Mouse (Mus musculus): ENCODE results near the gene Cdkal1.
A peak's percentile ranks its signal among the peaks of the same experiment; 100 is the strongest.

The Cdkal1 gene

DNA sequence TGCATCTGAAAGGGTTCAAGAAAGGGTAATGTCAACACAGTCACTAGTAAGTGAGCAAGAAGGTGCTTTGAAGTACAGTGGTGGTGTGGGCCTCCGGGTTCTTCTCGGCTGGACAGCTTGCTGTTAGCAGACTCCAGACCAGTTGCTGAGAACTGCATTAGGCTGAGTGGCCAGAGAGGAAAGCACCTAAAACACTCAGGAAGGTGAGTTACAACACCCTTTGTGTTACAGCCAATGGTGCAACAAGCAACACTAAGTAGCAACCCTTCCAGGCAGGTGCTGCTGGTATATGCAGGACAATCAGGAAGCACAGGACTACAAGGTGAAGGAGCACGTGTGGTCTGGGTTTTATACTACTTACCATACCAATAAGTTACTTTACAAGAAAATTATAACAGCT lies 90.2 kb downstream of the Cdkal1 start:
- peak; percentile 34 for DNase-seq (ENCODE audit: low spot score)

DNA sequence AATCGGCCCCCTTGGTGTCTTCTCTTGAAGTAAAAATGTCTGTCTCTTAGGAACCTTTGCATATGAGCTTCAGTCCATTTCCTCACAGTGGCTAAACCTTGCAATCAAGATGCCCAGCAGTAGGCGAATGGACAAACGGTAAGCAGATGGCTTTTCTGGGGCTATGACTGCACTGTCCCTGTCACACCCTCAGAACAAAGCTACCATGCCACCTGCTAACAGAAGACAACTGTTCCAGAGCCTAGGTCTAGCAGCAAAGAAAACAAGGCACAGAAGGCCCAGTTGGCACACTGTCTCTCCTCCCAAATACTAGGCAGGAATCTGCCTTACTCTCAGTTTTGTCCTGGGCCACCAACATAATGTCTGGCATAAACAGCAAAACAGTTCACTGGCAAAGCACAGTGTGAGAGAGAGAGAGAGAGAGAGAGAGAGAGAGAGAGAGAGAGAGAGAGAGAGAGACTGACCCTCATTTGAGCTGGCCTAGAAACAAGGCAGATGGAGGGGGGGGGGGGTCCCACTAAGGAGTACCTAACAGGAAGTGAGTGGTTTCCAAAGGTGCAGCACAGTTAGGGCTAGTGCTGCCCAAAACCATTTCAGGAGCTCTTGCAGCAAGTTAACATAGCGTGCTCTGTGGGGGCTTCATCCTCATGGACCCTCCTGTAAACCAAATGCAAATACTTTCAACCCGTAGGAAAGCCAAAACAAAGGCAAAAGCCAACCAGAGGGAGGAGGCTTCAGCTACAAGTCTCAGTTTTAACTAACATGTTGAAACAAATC lies 95.6 kb downstream of the Cdkal1 start:
- DNase-seq (ENCODE audit: low spot score): no peak

GRCm38 (mm10) chr13:29756052-29756451 lies 99.4 kb downstream of the Cdkal1 start:
- DNase-seq (ENCODE audit: low spot score): no peak

- no peak for DNase-seq (ENCODE audit: low spot score)
Measured at GRCm38 (mm10) chr13:29753254-29753653, 102.2 kb downstream of the Cdkal1 start.

GRCm38 (mm10) chr13:29752061-29752460 lies 103.4 kb downstream of the Cdkal1 start:
- DNase-seq (ENCODE audit: low spot score): no peak

GRCm38 (mm10) chr13:29751201-29751600 lies 104.3 kb downstream of the Cdkal1 start:
- no peak for DNase-seq (ENCODE audit: low spot score)

DNA sequence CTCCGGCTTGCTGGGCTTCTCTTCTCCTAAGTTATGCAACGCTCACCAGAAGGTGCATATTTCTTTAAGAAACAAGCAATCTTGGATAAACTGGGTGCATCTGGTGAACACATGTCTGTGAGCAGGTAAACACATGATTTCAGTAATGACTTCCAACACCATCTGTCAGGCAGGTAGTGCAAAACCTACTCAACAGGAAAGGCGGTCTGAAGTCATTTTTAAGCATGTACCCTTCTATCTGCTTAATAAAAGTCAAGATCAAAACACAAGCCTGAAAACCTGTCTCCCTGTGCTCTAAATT lies 108.2 kb downstream of the Cdkal1 start:
- DNase-seq (ENCODE audit: low spot score): no peak

- no peak for DNase-seq (ENCODE audit: low spot score)
Measured at GRCm38 (mm10) chr13:29746501-29747346, 108.8 kb downstream of the Cdkal1 start.

GRCm38 (mm10) chr13:29745073-29745472 lies 110.4 kb downstream of the Cdkal1 start:
- no peak for DNase-seq (ENCODE audit: low spot score)

GRCm38 (mm10) chr13:29744188-29744587 lies 111.3 kb downstream of the Cdkal1 start:
- DNase-seq (ENCODE audit: low spot score): no peak

GRCm38 (mm10) chr13:29743761-29744160 lies 111.7 kb downstream of the Cdkal1 start:
- DNase-seq (ENCODE audit: low spot score): no peak

DNA sequence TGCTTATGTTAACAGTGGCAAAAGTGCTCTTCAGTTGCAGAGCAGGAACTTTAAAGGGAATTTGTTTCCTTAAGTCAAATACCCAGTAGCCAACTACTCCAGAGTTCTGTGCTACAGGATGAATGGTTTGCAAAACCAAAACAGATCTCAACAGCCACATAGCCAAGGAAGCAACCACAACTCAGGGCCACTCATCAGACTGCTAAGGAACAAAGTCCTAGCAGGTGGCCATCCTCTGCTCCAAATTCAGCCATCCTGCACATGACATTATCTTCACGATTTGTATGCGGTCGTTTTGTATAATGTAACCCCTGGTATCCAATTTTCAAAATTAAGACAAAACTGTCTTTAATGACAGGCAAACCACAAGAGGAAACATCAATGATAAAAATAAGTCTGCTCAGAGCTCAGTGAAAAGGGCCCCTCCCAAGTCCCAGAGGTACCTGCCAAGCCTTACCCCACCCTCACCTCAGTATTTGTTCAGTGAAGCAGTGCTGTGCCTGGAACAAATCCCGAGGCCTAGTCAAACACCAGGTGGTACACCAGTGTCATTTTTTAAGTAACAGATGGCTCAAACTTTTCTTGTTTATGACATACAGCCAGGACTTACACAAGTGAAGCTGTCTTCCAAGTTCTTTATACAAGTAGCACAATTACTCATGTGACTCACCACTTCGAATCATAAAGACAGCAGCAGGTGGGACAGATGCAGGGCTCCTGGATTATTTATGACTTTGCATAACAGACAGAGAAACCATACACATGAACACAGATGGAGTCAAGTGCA lies 117.6 kb downstream of the Cdkal1 start:
- peak; percentile 25 for DNase-seq (ENCODE audit: low spot score)

GRCm38 (mm10) chr13:29734496-29734895 lies 121.0 kb downstream of the Cdkal1 start:
- DNase-seq (ENCODE audit: low spot score): no peak

- no peak for DNase-seq (ENCODE audit: low spot score)
Measured at GRCm38 (mm10) chr13:29726154-29726825, 129.2 kb downstream of the Cdkal1 start.

- no peak for DNase-seq (ENCODE audit: low spot score)
Measured at GRCm38 (mm10) chr13:29724855-29725254, 130.6 kb downstream of the Cdkal1 start.

DNA sequence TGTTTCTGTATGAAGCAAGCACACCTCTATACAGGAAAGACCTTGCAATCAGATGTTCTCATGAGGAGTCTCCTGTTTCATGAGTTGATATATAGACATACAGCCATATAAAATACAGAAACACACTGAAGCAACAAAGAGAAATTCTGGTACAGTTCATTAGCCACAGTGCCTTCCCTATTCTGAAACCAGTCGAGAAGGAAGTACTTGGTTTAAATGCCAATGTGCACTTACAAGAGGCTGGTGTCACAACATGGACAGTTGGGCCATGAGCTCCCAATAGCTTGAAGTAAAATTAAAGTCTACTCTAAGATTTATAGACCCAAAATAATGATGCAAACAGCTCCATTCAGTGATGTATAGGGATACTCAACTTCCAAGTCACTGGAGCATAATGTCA lies 132.3 kb downstream of the Cdkal1 start:
- no peak for DNase-seq (ENCODE audit: low spot score)

GRCm38 (mm10) chr13:29721206-29721605 lies 134.3 kb downstream of the Cdkal1 start:
- DNase-seq (ENCODE audit: low spot score): no peak

DNA sequence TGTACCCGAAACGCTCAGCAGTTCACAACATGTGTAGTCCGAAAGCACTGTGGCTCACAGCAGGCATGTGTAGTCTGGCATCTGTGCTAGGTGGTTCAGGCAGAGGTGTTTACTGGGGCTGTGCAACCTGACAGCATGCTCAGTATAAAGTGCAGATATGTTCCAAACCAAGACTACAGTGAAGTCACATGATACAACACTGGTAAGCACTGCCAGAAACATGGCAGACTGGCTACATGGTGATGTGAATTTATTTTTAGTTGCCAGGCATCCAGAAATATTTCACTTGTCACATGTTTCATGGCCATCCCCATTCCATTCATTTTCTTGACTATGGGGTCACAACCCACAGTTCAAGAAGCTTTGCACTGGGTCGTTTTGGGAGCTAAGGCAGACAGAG lies 138.9 kb downstream of the Cdkal1 start:
- no peak for DNase-seq (ENCODE audit: low spot score)

DNA sequence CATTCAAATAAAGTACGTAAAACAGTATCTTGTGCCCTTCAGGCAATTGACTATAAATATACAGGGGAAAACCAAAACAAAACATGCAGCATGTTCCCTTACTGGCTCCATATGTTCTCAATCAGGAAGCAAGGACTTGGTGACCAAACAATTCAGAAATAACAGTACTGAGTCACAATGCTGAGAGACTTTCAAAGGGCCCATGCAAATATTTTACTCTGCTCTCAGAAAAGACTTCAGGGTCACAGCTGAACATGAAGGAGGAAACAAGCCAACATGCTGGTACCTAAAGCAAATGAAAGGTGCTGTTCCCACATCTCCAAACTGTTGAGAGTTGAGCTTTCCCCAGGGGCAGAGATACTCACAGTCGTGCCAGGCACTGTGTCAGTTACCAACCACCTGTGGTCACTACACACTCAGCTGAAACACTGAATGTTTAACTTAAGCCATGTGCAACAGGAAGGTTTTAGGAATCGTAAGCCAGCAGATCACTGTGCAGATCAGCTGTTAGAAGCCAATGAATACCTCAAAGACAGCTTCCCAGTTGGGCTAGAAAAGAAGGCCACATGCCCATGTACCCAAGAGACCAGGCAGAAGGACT lies 140.1 kb downstream of the Cdkal1 start:
- DNase-seq (ENCODE audit: low spot score): peak; percentile 10

GRCm38 (mm10) chr13:29707620-29708019 lies 147.9 kb downstream of the Cdkal1 start:
- no peak for DNase-seq (ENCODE audit: low spot score)

GRCm38 (mm10) chr13:29701400-29701799 lies 154.1 kb downstream of the Cdkal1 start:
- no peak for DNase-seq (ENCODE audit: low spot score)

GRCm38 (mm10) chr13:29699896-29700295 lies 155.6 kb downstream of the Cdkal1 start:
- no peak for DNase-seq (ENCODE audit: low spot score)
